Mouse (Mus musculus): Measurements from ENCODE around the gene Cdyl2.

Cdyl2 gene

DNA sequence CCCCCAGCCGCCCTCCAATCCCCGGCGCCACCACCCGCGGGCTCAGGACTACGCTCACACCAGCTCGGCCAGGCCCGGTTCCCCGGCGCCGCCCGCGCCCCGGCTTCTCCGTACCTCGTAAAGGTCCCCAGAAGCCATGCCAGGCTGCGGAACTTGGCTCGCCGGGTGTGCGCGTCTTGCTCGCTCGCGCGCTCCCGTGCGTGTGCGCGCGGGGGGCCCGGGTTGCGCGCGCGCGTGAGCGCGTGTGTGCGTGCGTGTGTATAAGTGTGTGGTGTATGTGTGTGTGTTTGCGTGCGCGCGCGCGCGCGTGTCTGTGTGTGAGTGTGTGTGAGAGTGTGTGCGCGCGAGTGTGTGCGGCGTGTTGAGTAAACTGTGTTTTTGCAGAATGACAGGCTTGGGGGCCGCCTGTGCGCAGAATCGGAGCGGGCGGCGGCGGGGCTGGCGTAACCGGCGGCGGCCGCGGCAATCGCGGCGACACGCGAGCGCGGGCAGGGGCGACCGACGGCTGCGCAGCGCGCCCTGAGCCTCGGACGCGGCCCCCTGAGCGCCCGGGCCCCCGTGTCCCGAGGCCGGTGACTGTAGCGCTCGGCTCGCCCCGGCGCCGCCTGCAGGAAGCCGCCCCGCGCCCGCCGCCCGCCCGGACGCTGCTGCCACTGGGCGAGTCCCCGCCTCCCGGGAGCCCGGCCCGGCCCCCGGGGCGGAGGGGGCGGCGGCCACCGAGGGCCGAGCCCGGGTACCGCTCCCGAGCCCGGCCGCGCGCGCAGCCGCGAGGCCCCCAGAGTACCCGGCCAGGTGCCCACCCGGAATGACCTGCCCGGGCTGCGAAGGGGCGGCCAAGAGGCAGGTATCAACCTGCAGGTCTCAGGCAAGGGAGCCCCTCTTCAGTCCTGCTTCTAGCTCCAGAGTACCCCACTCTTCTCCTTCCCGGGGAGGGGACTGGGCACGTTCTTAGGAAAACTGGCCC, at the start of gene Cdyl2:
Gene Cdyl2, minus strand, starts transcription at position 308 of the 964 bp plus-strand sequence.
- peak; percentile 70 for DNase-seq (ENCODE audit: low spot score)

GRCm38 (mm10) chr8:116780594-116780993, 47.8 kb upstream of the Cdyl2 start:
- no peak for DNase-seq (ENCODE audit: low spot score)

- DNase-seq (ENCODE audit: low spot score): no peak
These were observed 41.4 kb upstream of the Cdyl2 start for GRCm38 (mm10) chr8:116774220-116774619.

GRCm38 (mm10) chr8:116772727-116773126, 39.9 kb upstream of the Cdyl2 start:
- DNase-seq (ENCODE audit: low spot score): no peak

DNA sequence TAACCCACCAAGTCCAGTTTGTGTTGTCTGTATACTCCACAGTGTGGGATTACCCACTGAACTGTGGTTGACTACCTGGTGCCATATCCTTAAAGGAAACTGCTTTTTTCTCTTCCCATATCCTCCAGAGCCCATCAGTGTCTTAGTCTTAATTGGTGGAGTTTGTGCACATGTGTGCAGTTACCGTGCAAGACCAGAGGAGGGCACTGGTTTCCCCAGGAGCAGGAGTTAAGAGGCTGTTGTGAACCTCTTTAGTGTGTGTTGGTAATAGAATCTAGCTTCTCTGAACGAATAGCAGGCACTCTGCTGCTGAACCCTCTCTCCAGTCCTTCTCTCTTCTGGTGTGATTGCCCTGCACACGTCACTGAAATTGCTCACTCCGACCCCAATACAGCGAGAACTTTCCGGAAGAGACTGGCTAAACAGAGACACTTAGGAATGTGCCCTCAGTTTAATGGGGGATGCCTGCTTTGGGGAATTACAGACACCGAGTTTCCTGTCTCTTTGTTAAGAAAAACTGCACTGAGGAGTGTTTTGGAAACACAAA, 39.1 kb upstream of the Cdyl2 start:
- DNase-seq (ENCODE audit: low spot score): no peak

GRCm38 (mm10) chr8:116770756-116771155, 38.0 kb upstream of the Cdyl2 start:
- no peak for DNase-seq (ENCODE audit: low spot score)

DNA sequence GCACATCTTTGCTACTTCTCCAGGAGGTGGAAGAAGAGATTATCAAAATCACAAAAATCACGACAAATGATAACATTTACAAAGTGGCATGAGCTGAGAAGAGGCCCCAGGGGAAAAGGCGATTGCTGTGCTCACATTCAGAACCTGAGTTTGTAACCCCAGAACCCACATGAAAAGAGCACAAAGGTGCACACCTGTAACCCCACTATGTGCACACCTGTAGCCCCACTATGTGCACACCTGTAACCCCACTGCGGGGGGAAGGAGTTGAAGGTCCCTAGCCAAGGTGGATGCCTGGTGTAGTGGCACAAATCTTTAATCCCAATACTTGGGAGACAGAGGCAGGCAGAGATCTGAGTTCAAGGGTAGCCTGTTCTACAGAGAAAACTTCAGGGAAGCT, 23.4 kb upstream of the Cdyl2 start:
- no peak for DNase-seq (ENCODE audit: low spot score)

DNA sequence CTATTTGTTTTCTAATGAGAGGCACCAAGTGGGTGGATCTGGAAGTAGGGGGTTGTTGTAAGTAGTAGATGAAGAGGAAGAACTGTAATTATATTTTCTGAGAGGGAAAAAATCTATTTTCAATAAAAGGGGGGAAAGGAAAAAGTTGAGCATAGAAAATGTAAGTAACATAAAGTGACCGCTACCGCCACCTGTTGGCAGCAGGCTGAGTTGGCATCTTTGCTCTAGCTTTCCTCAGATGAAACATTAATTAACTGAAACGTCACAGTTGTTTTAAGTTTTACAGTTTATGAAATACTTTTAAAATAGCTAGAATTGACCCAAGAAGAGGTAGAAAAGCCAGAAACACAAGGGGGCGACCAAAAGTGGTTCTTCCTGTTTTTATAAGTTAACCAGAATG, 22.8 kb upstream of the Cdyl2 start:
- peak; percentile 74 for DNase-seq (ENCODE audit: low spot score)

GRCm38 (mm10) chr8:116740726-116741125, 7.9 kb upstream of the Cdyl2 start:
- no peak for DNase-seq (ENCODE audit: low spot score)

GRCm38 (mm10) chr8:116735306-116735705, 2.5 kb upstream of the Cdyl2 start:
- DNase-seq (ENCODE audit: low spot score): no peak

- DNase-seq (ENCODE audit: low spot score): no peak
These were observed 1.4 kb upstream of the Cdyl2 start for GRCm38 (mm10) chr8:116734176-116734575.

GRCm38 (mm10) chr8:116733648-116734014, 840 bp upstream of the Cdyl2 start:
- peak; percentile 16 for DNase-seq (ENCODE audit: low spot score)

DNA sequence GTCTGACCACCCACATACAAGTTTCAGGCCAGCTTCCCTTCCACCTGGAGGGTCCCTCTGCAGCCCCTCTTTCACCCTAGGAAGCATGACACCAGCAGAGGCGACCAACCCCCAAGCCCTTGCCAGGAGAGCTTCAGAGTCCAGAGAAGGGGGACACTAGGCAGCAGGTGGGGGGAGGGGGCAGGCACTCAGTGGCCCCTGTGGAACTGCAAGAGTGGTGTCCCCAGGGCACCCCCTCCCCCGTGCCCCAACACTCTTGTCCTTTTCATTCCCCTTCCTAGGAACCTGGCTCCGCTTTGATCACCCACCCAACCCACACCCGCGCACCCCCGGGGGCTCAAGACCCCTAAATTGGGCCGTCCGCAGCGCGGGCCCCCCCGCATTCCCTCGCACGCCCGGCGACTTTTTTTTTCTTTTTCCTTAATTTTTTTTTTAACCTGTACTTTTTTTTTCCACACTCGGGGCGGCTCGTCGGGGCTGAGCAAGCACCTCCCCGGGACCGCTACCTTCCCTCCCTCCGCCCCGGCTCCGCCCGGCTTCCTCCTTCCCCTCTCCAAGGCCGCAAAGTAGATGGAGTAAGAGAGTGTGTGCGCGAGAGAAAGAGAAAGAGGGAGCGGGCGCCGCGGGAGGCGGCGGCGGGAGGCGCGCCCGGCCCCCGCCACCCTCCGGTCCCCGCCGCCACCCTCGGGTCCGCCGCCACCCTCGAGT, 661 bp downstream of the Cdyl2 start:
- peak; percentile 27 for DNase-seq (ENCODE audit: low spot score)

- no peak for DNase-seq (ENCODE audit: low spot score)
These were observed 11.3 kb downstream of the Cdyl2 start for GRCm38 (mm10) chr8:116721451-116721850.

GRCm38 (mm10) chr8:116707496-116707895, 25.3 kb downstream of the Cdyl2 start:
- DNase-seq (ENCODE audit: low spot score): no peak

DNA sequence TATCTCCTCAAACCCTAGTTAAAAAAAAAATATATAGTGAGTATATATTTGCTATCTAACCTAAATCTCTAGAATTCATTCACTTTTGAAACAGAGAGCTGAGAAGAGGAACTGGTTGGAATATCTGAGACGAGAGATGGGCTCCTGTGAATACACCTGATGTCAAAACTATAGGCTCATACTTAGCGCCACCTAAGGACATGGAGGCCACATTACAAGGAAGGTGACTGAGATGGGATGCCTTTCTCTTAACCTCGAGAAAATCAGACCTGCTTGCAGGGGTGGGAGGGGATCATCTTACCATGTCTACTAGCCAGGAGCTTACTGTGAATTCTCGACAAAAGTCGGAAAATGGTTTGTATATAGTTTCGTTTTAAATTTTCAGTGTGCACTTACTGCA, 30.3 kb downstream of the Cdyl2 start:
- no peak for DNase-seq (ENCODE audit: low spot score)

- no peak for DNase-seq (ENCODE audit: low spot score)
These were observed 39.9 kb downstream of the Cdyl2 start for GRCm38 (mm10) chr8:116692931-116693330.

GRCm38 (mm10) chr8:116689741-116690140, 43.0 kb downstream of the Cdyl2 start:
- DNase-seq (ENCODE audit: low spot score): no peak

DNA sequence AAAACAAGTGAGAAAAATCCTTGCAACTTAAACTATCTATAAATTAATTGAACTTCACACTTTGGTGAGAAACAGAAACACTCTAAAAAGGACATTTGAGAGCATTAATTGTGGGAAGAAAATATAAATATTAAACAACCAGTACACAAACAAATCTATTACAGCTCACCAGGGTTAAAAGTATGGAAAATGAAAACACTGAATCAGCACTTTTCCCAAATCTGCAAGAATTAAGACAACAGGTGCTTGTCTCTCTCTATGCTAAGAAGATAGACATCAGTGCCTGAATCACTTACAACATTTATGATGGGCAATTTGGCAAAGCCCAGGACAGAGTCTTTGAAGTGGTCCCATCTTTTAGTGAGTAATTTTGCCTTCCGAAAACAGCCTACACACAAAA, 56.6 kb downstream of the Cdyl2 start:
- no peak for DNase-seq (ENCODE audit: low spot score)

- DNase-seq (ENCODE audit: low spot score): no peak
These were observed 58.6 kb downstream of the Cdyl2 start for GRCm38 (mm10) chr8:116673966-116674805.

GRCm38 (mm10) chr8:116673493-116673892, 59.3 kb downstream of the Cdyl2 start:
- DNase-seq (ENCODE audit: low spot score): no peak

- DNase-seq (ENCODE audit: low spot score): no peak
These were observed 59.7 kb downstream of the Cdyl2 start for GRCm38 (mm10) chr8:116673052-116673451.

All from embryo, embryonic 10 days (tissue).